Mouse (Mus musculus) 3T3-L1 (cell line): ENCODE data around the gene Fa2h.
"Not testable (repeated sequence)": the region's sequence is repeated elsewhere in the genome, so short reads cannot be mapped to it uniquely, and the experiment has no call there.

ENCODE experiments used
- DNase-seq: peaks from one replicate; pipeline ENCODE4 v3.0.0-alpha.2; 2015; ENCODE audit warnings: low read depth, low spot score

Gene Fa2h

GRCm38 (mm10) chr8:111358905-111359304 is 34.7 kb downstream of the Fa2h start:
- DNase-seq, result no peak

- DNase-seq, result no peak
Observed at GRCm38 (mm10) chr8:111357433-111357832, 36.2 kb downstream of the Fa2h start.

GRCm38 (mm10) chr8:111353497-111353896 is 40.1 kb downstream of the Fa2h start:
- DNase-seq, result no peak

- DNase-seq, result no peak
Observed at GRCm38 (mm10) chr8:111352289-111352688, 41.3 kb downstream of the Fa2h start.

DNA sequence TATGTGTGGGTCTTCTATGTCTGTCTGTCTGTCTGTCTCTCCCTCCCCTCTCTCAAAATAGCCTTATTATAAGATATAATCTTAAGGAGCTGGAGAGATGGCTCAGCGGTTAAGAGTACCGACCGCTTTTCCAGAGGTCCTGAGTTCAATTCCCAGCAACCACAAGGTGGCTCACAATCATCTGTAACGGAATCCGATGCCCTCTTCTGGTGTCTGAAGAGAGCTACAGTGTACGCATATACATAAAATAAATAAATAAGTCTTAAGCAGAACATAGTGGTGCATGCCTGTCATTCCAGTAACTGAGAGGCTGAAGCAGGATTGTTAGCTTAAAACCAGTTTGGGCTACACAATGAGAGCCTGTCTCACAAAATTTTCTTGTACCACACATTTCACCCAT is 43.0 kb downstream of the Fa2h start:
- DNase-seq, result peak; percentile 44

DNA sequence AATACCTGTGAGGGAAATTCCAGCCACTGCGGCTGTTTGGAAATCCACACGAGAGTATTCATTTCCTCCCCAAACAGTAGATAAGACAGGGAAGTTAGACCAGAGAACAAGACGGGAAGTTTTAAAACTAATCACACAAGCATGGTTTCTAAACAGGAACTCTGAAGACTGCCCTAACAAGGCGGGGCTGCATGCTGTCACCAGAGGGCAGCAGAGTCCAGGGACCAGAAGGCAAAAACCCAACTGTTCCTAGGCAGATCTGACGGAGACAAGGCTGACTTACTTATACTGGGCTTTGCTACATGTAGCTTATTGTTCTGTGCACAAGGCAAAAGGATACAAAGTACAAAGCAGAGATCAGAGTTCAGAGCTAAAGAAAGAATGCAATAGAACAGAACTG is 50.4 kb downstream of the Fa2h start:
- peak; percentile 93 for DNase-seq

DNA sequence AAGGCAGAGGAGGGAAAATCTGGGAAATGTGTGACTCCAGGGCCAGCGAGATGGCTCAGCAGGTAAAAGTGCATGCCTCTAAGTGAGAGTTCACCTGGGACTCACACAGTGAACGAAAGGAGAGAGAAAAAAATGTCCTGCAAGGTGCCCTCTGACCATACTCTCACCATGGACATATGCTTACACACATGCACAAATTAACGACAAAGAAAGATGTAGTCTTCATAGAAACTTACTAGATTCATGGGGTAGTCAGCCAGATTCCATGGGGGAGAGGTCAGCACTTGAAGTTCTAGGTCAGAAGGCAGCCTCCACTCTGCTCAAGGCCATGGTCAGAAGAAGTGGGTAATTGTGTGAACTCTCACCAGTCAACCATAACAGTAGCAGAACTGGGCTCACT is 53.4 kb downstream of the Fa2h start:
- no peak for DNase-seq

GRCm38 (mm10) chr8:111338370-111339208 is 55.0 kb downstream of the Fa2h start:
- DNase-seq, result no peak

GRCm38 (mm10) chr8:111337890-111338347 is 55.7 kb downstream of the Fa2h start, which contains the start of gene Mlkl:
Gene Mlkl (minus strand): TSS chr8:111338177.
- DNase-seq, result peak; percentile 90

GRCm38 (mm10) chr8:111337311-111337889 is 56.2 kb downstream of the Fa2h start:
- peak; percentile 55 for DNase-seq

DNA sequence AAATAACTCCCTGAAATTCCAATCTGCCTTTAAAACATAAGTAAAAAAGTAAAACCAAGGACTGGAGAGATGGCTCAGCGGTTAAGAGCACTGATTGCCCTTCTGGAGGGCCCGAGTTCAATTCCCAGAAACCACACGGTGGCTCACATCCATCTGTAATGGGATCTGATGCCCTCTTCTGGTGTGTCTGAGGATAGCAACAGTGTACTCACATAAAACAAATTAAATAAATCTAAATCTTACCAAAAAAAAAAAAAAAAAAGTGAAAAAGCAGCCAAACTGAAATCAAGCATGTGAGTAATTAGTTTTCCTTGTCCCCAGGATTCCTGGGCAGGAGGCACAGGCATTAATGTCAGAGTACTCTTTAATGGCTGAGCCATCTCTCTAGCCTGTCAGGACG is 56.9 kb downstream of the Fa2h start:
- peak; percentile 23 for DNase-seq

DNA sequence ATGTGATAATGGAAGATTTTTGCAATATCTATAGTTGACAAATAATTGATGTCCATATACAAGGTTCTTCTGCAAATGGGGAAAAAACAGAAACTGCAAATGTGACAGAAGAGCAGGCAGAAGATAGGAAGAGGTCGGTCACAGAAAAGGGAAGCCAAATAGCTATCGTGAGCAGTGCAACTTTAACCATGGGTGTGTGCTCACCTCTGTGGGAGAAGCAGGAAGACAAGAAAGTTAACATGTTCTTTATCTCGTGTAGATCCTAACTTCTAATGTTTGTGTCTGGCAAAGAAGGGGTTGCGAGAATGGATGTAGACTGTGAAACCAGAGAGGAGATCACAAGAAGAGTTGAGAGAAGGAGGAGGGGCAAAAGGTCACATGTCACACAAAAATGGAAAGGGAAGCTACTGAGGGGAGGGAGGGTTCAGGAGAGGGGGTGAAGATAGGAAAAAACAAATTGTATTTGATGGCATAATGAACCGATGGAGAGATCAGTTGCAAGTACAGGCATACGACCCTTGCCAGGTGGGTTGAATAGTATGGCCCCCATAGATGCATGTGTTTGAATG is 68.3 kb downstream of the Fa2h start:
- DNase-seq, result no peak

- DNase-seq, result no peak
Observed at GRCm38 (mm10) chr8:111314729-111315128, 78.9 kb downstream of the Fa2h start.

DNA sequence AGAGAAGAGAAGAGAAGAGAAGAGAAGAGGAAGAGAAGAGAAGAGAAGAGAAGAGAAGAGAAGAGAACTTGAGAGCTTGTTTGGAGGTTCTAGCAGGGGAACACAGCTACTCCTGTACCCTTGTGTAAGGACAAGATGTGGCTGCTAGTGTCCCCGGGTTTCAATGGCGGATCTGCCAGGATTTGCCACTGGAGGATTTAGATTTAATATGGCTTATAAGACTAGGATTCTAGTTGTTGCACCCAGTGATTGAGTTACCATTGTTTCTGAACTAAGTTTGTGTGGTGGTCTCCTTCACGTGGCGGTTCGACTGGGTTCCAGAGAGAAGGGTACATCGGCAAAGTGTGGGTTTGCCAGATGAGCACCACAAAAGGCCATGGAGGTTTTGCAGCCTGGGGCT is 79.7 kb downstream of the Fa2h start:
- not testable (repeated sequence) for DNase-seq

DNA sequence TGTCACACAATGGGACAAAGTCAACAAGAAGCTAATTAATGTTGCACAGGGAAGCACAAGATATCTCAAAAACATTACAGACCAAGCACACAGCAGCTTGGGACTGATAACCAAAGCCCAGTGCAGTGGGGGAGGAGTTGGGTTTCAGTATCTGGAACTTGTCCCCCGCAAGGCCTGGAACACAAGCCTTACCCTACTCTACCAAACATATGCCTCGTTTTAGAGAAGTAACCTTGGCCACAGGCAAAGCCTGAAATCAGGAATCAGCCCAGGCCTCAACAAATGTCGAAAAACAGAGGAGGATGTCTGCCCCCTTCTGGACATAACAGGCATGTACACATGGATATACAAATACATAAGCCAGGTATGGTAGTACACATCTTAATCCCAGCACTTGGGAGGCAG is 80.9 kb downstream of the Fa2h start:
- peak; percentile 43 for DNase-seq

GRCm38 (mm10) chr8:111310006-111310405 is 83.6 kb downstream of the Fa2h start:
- DNase-seq, result not testable (repeated sequence)

DNA sequence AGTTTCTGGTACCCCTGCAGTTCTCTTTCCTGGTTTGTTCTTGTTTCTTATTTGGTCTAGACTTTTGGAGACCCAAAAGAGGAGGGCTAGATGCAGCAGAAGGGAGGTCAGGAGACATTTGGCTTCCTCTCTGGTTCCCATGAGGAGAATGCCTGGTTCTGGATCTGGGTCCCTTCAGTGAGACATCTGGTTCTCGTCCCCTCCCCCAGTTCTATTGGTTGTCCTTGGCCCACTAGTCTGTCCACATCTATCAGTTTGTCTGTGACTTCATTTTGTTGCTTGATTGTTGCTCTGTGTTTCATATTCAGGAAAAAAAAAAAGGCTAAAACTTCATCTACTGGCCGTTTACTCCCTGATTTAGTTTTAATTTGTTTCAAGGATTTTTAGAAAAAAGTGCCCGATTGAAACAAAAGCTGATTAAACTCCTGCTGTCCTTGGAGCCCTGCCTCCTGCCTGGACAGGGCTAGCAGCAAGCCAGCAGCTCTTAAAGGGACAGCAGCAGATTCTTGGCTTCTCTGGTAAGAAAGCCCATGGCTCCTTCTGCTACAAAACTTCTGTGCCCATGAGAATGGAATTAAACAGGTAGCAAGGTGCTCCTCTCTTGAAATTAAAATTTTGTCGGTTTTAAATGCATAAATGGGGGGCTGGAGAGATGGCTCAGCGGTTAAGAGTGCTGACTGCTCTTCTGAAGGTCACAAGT is 88.4 kb downstream of the Fa2h start:
- DNase-seq, result peak; percentile 16

GRCm38 (mm10) chr8:111304359-111304758 is 89.3 kb downstream of the Fa2h start:
- DNase-seq, result no peak

- DNase-seq, result not testable (repeated sequence)
Observed at GRCm38 (mm10) chr8:111303076-111303803, 90.4 kb downstream of the Fa2h start.

- DNase-seq, result peak; percentile 54
Observed at GRCm38 (mm10) chr8:111300597-111301546, 92.8 kb downstream of the Fa2h start.
